22 mouse cellular contexts compared by ENCODE assay signal in the genomic region with DNA sequence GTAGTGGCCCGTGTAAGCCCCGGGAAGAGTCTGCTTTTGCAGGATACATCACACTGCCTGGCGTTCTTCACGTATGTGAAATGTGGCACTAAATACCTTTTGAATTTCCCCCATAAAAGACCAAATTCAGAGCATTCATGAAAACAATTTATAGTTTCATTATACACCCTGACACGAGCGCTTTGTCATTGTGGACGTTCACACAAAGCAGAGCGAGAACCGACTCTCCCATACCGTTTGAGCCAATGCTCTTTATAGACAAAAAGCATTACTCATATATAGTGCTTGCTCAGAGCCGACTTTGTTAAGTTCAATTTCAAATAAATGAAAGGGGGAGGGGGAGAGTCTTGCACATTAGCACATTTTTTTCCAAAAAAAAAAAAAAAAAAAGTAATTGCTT. TPM values are rescaled to one million over a fixed set of nuclear protein-coding genes. Genes with fewer than 3 reads are reported as not detected.
DNase-seq lines count a peak whose midpoint lies in the region; ATAC-seq lines count a peak whose summit lies in the region.
"Had no signal": no experiment of that assay in that cellular context is flagged by ENCODE, and none has a peak within 500 bp of the region (broad histone marks: within the 10 kb centered on the region; RNA-seq: fewer than 3 reads in every experiment).

No protein-coding gene starts in this region.

- no peaks in the 10 kb centered on the region for H3K27me3 ChIP-seq in forebrain, embryonic 13.5 days
- no peaks in the 10 kb centered on the region for H3K27me3 ChIP-seq in forebrain, embryonic 11.5 days (ENCODE audit: control insufficient read depth, insufficient read depth, low read length)
- H3K27me3 ChIP-seq in neural tube, embryonic 11.5 days (ENCODE audit: control insufficient read depth, insufficient read depth, low read length), result no peaks in the 10 kb centered on the region
- H3K27me3 ChIP-seq: embryonic facial prominence, embryonic 12.5 days; heart, embryonic 15.5 days had no signal

- peak overlapping the region; percentile 30 for H3K4me2 ChIP-seq in forebrain, embryonic 13.5 days
- no peak overlapping the region for H3K4me2 ChIP-seq in forebrain, embryonic 11.5 days (ENCODE audit: low read depth, low read length, severe bottlenecking)
- no peak overlapping the region for H3K4me2 ChIP-seq in neural tube, embryonic 11.5 days (ENCODE audit: low read depth)
- H3K4me2 ChIP-seq: embryonic facial prominence, embryonic 12.5 days; heart, embryonic 11.5 days; heart, embryonic 15.5 days; hindbrain, embryonic 14.5 days had no signal

- no peak for DNase-seq in forebrain, embryonic 11.5 days (ENCODE audit: low spot score)
- no peak for DNase-seq in frontal cortex, postnatal 25 days (ENCODE audit: low spot score in 2 of 2)
- DNase-seq in neural tube, embryonic 11.5 days (ENCODE audit: low spot score), result no peak
- no peak for DNase-seq in neural tube, embryonic 10.5 days (ENCODE audit: extremely low spot score, low spot score)
- no peak for DNase-seq in kidney, adult 18-20 months
- DNase-seq: adrenal gland, adult 8-10 months; adrenal gland, postnatal 36 days; B cell, adult 2 months; cerebellum, adult 11 months; cerebellum, adult 9-10 months; cerebellum, postnatal 25 days; gastrocnemius, postnatal 14 days; heart, adult 2 months; heart, postnatal 14 days had no signal

- no peaks in the 10 kb centered on the region for H3K9me3 ChIP-seq in forebrain, embryonic 13.5 days (replicated peaks)
- peaks cover 3% of the 10 kb centered on the region; the same call in 1 of the 2 replicates for H3K9me3 ChIP-seq in forebrain, embryonic 11.5 days (ENCODE audit: control insufficient read depth, low read length)
- no peaks in the 10 kb centered on the region for H3K9me3 ChIP-seq in neural tube, embryonic 11.5 days (ENCODE audit: control insufficient read depth, low read length)
- H3K9me3 ChIP-seq: embryonic facial prominence, embryonic 12.5 days; G1E; heart, embryonic 15.5 days had no signal

- no peak overlapping the region for H3K9ac ChIP-seq in forebrain, embryonic 13.5 days
- no peak overlapping the region for H3K9ac ChIP-seq in forebrain, embryonic 11.5 days (ENCODE audit: low read length)
- H3K9ac ChIP-seq in neural tube, embryonic 11.5 days (ENCODE audit: low read length), result no peak overlapping the region
- H3K9ac ChIP-seq: embryonic facial prominence, embryonic 12.5 days; heart, embryonic 15.5 days; hindbrain, embryonic 14.5 days had no signal

- H3K4me1 ChIP-seq in forebrain, embryonic 13.5 days, result no peaks in the 10 kb centered on the region
- H3K4me1 ChIP-seq in forebrain, embryonic 11.5 days (replicated peaks; ENCODE audit: control insufficient read depth, insufficient read depth, low read length), result no peaks in the 10 kb centered on the region
- H3K4me1 ChIP-seq in neural tube, embryonic 11.5 days (ENCODE audit: control insufficient read depth, insufficient read depth, low read length), result no peaks in the 10 kb centered on the region
- H3K4me1 ChIP-seq: embryonic facial prominence, embryonic 12.5 days; heart, embryonic 15.5 days had no signal

- WGBS in forebrain, embryonic 13.5 days, result 42% methylated on average over 11 of the region's 11 CpGs
- 65% methylated on average over 11 of the region's 11 CpGs for WGBS in forebrain, embryonic 11.5 days
- 61% methylated on average over 11 of the region's 11 CpGs for WGBS in neural tube, embryonic 11.5 days

- H3K36me3 ChIP-seq in forebrain, embryonic 13.5 days (ENCODE audit: poor library complexity, severe bottlenecking), result no peaks in the 10 kb centered on the region
- no peaks in the 10 kb centered on the region for H3K36me3 ChIP-seq in forebrain, embryonic 11.5 days (ENCODE audit: control insufficient read depth, insufficient read depth, low read length)
- no peaks in the 10 kb centered on the region for H3K36me3 ChIP-seq in neural tube, embryonic 11.5 days (ENCODE audit: control insufficient read depth, insufficient read depth, low read length)
- H3K36me3 ChIP-seq: embryonic facial prominence, embryonic 12.5 days; G1E; heart, embryonic 15.5 days had no signal

- ATAC-seq in forebrain, embryonic 13.5 days, result 0 out of 2 replicates have a peak, but pooled peaks have one; percentile 65
- ATAC-seq in forebrain, embryonic 11.5 days (replicated peaks; ENCODE audit: low FRiP score), result no peak
- peak; percentile 78 for ATAC-seq in frontal cortex, adult (ENCODE audit: low TSS enrichment)
- peak; percentile 55; the same call in 1 of the 2 replicates for ATAC-seq in neural tube, embryonic 11.5 days (ENCODE audit: insufficient read depth, low FRiP score, low TSS enrichment)
- ATAC-seq: CD4-positive, CD25-positive, alpha-beta regulatory T cell, adult 4 months had no signal

- H3K27ac ChIP-seq in forebrain, embryonic 13.5 days, result no peak overlapping the region
- H3K27ac ChIP-seq in forebrain, embryonic 11.5 days (ENCODE audit: low read depth, low read length), result no peak overlapping the region
- H3K27ac ChIP-seq in neural tube, embryonic 11.5 days (ENCODE audit: low read depth, low read length), result no peak overlapping the region
- H3K27ac ChIP-seq: embryonic facial prominence, embryonic 12.5 days; heart, adult 2 months; heart, embryonic 15.5 days; hindbrain, embryonic 14.5 days had no signal

- H3K4me3 ChIP-seq in forebrain, embryonic 13.5 days, result no peak overlapping the region
- H3K4me3 ChIP-seq in forebrain, embryonic 11.5 days (ENCODE audit: low read depth, low read length), result no peak overlapping the region
- H3K4me3 ChIP-seq in neural tube, embryonic 11.5 days (ENCODE audit: low read depth, low read length), result no peak overlapping the region
- H3K4me3 ChIP-seq: embryonic facial prominence, embryonic 12.5 days; heart, adult 2 months; heart, embryonic 15.5 days had no signal

RNA-seq across cellular contexts. Expression of gene Ccdc149, which starts 31.0 kb away (rescaled TPM):
- polyA plus RNA-seq in forebrain, embryonic 13.5 days (2015; fragmentation: Nextera tagmentation; extraction: Ambion mirVana), result 6.7 and 7.0 TPM in 2 replicates
- polyA plus RNA-seq in forebrain, embryonic 11.5 days (2014; fragmentation: Nextera tagmentation; extraction: Ambion mirVana), result 3.1 and 3.2 TPM in 2 replicates
- 2.2 and 2.3 TPM in 2 replicates for polyA plus RNA-seq in neural tube, embryonic 11.5 days (2014; fragmentation: Nextera tagmentation; extraction: Ambion mirVana)
- polyA plus RNA-seq: CD4-positive, CD25-positive, alpha-beta regulatory T cell, adult 4 months; G1E had no signal
